Mouse (Mus musculus) induced T-regulatory cell, adult 2 months (primary cell): Measurements from ENCODE around the gene Rab40c.

ENCODE experiments used
- DNase-seq: peaks from one replicate; pipeline ENCODE4 v3.0.0-alpha.2; 2012; ENCODE audit warnings: low read depth

Rab40c gene

GRCm38 (mm10) chr17:25895891-25896290, 23.6 kb downstream of the Rab40c start:
- DNase-seq: no peak

GRCm38 (mm10) chr17:25895415-25895814, 24.1 kb downstream of the Rab40c start:
- DNase-seq: no peak

GRCm38 (mm10) chr17:25893975-25894617, 25.4 kb downstream of the Rab40c start:
- DNase-seq: peak; percentile 77

GRCm38 (mm10) chr17:25888837-25889236, 30.7 kb downstream of the Rab40c start:
- no peak for DNase-seq

GRCm38 (mm10) chr17:25887467-25887866, 32.1 kb downstream of the Rab40c start:
- DNase-seq: peak; percentile 43

GRCm38 (mm10) chr17:25886806-25887205, 32.7 kb downstream of the Rab40c start:
- DNase-seq: no peak

- peak; percentile 61 for DNase-seq
Observed at GRCm38 (mm10) chr17:25885636-25886035, 33.9 kb downstream of the Rab40c start.

- DNase-seq: no peak
Observed at GRCm38 (mm10) chr17:25883824-25884223, 35.7 kb downstream of the Rab40c start.

- DNase-seq: no peak
Observed at GRCm38 (mm10) chr17:25883268-25883667, 36.3 kb downstream of the Rab40c start.

- no peak for DNase-seq
Observed at GRCm38 (mm10) chr17:25882306-25882705, 37.2 kb downstream of the Rab40c start.

GRCm38 (mm10) chr17:25881691-25882090, 37.8 kb downstream of the Rab40c start:
- DNase-seq: no peak

- no peak for DNase-seq
Observed at GRCm38 (mm10) chr17:25880913-25881641, 38.5 kb downstream of the Rab40c start.

GRCm38 (mm10) chr17:25880196-25880910, 39.2 kb downstream of the Rab40c start, which contains the start of gene Wfikkn1:
Gene Wfikkn1, minus strand, starts transcription at chr17:25880858.
- DNase-seq: no peak

GRCm38 (mm10) chr17:25879750-25880149, 39.8 kb downstream of the Rab40c start:
- no peak for DNase-seq

- DNase-seq: no peak
Observed at GRCm38 (mm10) chr17:25879261-25879660, 40.3 kb downstream of the Rab40c start.

- DNase-seq: no peak
Observed at GRCm38 (mm10) chr17:25878611-25879180, 40.8 kb downstream of the Rab40c start.

GRCm38 (mm10) chr17:25877741-25878610, 41.6 kb downstream of the Rab40c start:
- DNase-seq: no peak

GRCm38 (mm10) chr17:25877025-25877424, 42.5 kb downstream of the Rab40c start:
- DNase-seq: no peak

- DNase-seq: no peak
Observed at GRCm38 (mm10) chr17:25876347-25876915, 43.1 kb downstream of the Rab40c start.

- peak; percentile 88 for DNase-seq
Observed at GRCm38 (mm10) chr17:25875171-25876136, 44.1 kb downstream of the Rab40c start.
